Mouse (Mus musculus) intestine, embryonic 16.5 days (tissue): ENCODE data around the gene Rac2. TPM values are rescaled to one million over a fixed set of nuclear protein-coding genes. Genes with fewer than 3 reads are reported as not detected.

Experiments used
- ATAC-seq: fragments of 200-750 bp; cut with Nextera tagmentation; 2 replicates; pipeline ENCODE4 v1.8.0; 2017; ENCODE audit warnings: moderate TSS enrichment, moderate library complexity
- H3K27ac ChIP-seq: fragments of 300-500 bp; sonication (generic); 2 replicates; pipeline ENCODE4 v1.5.1; 2014; ENCODE audit warnings: mild to moderate bottlenecking, low read length
- H3K27me3 ChIP-seq: fragments of 300-500 bp; sonication (generic); replicated peaks from 2 replicates; pipeline ENCODE4 v1.6.1; 2014; ENCODE audit warnings: low read length, control low read depth, mixed read lengths; ENCODE audit not compliant: control insufficient read depth, insufficient read depth
- H3K36me3 ChIP-seq: fragments of 300-500 bp; sonication (generic); 2 replicates; pipeline ENCODE4 v1.6.1; 2014; ENCODE audit warnings: low read length, control low read depth; ENCODE audit not compliant: control insufficient read depth, insufficient read depth
- H3K4me1 ChIP-seq: fragments of 300-500 bp; sonication (generic); 2 replicates; pipeline ENCODE4 v1.6.1; 2014; ENCODE audit warnings: low read length, control low read depth, mixed read lengths; ENCODE audit not compliant: control insufficient read depth, insufficient read depth
- H3K4me2 ChIP-seq: fragments of 300-500 bp; sonication (generic); 2 replicates; pipeline ENCODE4 v1.6.1; 2014; ENCODE audit warnings: low read depth, low read length, control low read depth
- H3K4me3 ChIP-seq: fragments of 300-500 bp; sonication (generic); 2 replicates; pipeline ENCODE4 v1.5.1; 2014; ENCODE audit warnings: mild to moderate bottlenecking, low read length
- H3K9ac ChIP-seq: fragments of 300-500 bp; sonication (generic); 2 replicates; pipeline ENCODE4 v1.6.1; 2014; ENCODE audit warnings: low read depth, low read length
- H3K9me3 ChIP-seq: fragments of 300-500 bp; sonication (generic); 2 replicates; pipeline ENCODE4 v1.6.1; 2016; ENCODE audit warnings: low read length, control low read depth; ENCODE audit not compliant: control insufficient read depth
- WGBS: fragments of 180-500 bp; shearing (Covaris S2); extraction: QIAGEN DNeasy Blood & Tissue Kit; methylation state at CpG from one replicate; pipeline ENCODE4 v1.1.7; 2014; 5-methylcytosine and 5-hydroxymethylcytosine counted together
- polyA plus RNA-seq: library from polyadenylated mRNA; unstranded; fragments of >200 nt; fragmentation: Nextera tagmentation; extraction: Ambion mirVana; gene quantifications from 2 replicates; pipeline ENCODE4 v1.2.1, GENCODE M21; 2015

Gene Rac2
- polyA plus RNA-seq, 1 experiment from 2014 or later = 25.1 TPM

GRCm38 (mm10) chr15:78544041-78544440 is 28.5 kb downstream of the Rac2 start:
- no peak for ATAC-seq

GRCm38 (mm10) chr15:78542767-78543303 is 29.7 kb downstream of the Rac2 start:
- Histone ChIP-seq H3K9me3 (no peaks in the 10 kb centered on the region), H3K27ac (no peak overlapping the region), H3K27me3 (no peaks in the 10 kb centered on the region; the same call in 1 of the 2 replicates), H3K4me1 (peaks cover 7% of the 10 kb centered on the region), H3K4me3 (no peak overlapping the region), H3K36me3 (no peaks in the 10 kb centered on the region), H3K4me2 (no peak overlapping the region), H3K9ac (no peak overlapping the region)
- no peak for ATAC-seq
- WGBS = 64% methylated on average over 7 of the region's 7 CpGs

More at GRCm38 (mm10) chr15:78544041-78544440, 28.5 kb downstream of the Rac2 start:
- 74% methylated on average over 15 of the region's 15 CpGs for WGBS
- Histone ChIP-seq H3K27ac (no peak overlapping the region), H3K4me2 (no peak overlapping the region), H3K4me3 (no peak overlapping the region), H3K9me3 (no peaks in the 10 kb centered on the region), H3K9ac (no peak overlapping the region), H3K4me1 (peaks cover 15% of the 10 kb centered on the region), H3K36me3 (no peaks in the 10 kb centered on the region), H3K27me3 (no peaks in the 10 kb centered on the region; the same call in 1 of the 2 replicates)

- 0 out of 2 replicates have a peak overlapping the region, but pooled peaks have one; percentile 15 for H3K9ac ChIP-seq
- ATAC-seq = peak; percentile 45; the same call in 1 of the 2 replicates
- no peaks in the 10 kb centered on the region for H3K9me3 ChIP-seq
- H3K27ac ChIP-seq = no peak overlapping the region
- H3K36me3 ChIP-seq = no peaks in the 10 kb centered on the region
- peaks cover 7% of the 10 kb centered on the region for H3K4me1 ChIP-seq
- H3K4me3 ChIP-seq = no peak overlapping the region
- WGBS = 61% methylated on average over 3 of the region's 3 CpGs
- no peak overlapping the region for H3K4me2 ChIP-seq
- no peaks in the 10 kb centered on the region; the same call in 1 of the 2 replicates for H3K27me3 ChIP-seq
These were observed 30.4 kb downstream of the Rac2 start for GRCm38 (mm10) chr15:78542098-78542766.

DNA sequence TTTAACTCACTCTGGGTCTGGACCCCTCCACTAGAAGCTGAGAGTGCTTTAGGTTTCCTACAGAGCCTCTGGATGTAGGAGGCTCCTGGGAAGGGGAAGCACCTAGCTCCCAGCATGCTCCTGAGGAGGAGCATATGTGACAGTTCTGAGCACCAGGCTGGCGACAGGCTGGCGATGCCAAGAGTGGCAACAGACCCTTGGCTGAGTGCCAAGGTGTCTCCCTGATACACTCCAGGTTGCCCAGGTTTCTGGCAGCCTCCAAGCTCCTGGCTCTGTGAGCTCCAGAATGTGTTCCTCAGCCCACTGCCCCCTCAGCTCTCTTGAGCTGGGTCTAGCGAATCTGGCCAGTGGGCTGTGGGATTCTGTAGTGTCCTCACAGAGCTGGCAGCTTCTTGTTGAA is 31.0 kb downstream of the Rac2 start:
- Histone ChIP-seq H3K36me3 (no peaks in the 10 kb centered on the region), H3K4me2 (no peak overlapping the region), H3K4me3 (no peak overlapping the region), H3K9ac (peak overlapping the region; percentile 15; the same call in 1 of the 2 replicates), H3K27ac (no peak overlapping the region), H3K4me1 (peaks cover 7% of the 10 kb centered on the region), H3K9me3 (no peaks in the 10 kb centered on the region), H3K27me3 (no peaks in the 10 kb centered on the region; the same call in 1 of the 2 replicates)
- no peak for ATAC-seq
- WGBS = 47% methylated on average over 3 of the region's 3 CpGs

DNA sequence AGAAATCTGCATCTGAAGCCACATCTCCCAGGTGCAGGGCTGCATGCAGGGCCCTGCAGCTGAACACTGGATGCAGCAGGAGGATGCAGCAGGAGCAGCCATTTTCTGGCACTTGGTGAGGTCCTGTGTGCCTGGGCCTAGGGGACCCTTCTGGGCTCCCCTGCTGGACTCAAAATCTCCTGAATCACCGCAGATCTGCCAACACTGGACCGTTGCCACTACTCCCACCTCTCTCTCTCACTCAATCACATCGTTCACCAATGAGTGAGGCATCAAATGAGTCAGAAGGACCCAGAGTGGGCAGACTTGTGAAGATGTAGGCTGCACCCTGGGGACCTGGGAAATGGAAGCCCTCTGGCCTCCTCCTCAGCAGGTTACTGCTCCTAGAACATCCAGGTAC is 31.5 kb downstream of the Rac2 start:
- H3K36me3 ChIP-seq = no peaks in the 10 kb centered on the region
- ATAC-seq = no peak
- H3K9ac ChIP-seq = no peak overlapping the region; the same call in 1 of the 2 replicates
- 76% methylated on average over 3 of the region's 3 CpGs for WGBS
- H3K4me3 ChIP-seq = no peak overlapping the region
- H3K4me2 ChIP-seq = no peak overlapping the region
- no peak overlapping the region for H3K27ac ChIP-seq
- H3K27me3 ChIP-seq = no peaks in the 10 kb centered on the region; the same call in 1 of the 2 replicates
- H3K4me1 ChIP-seq = peaks cover 7% of the 10 kb centered on the region
- no peaks in the 10 kb centered on the region for H3K9me3 ChIP-seq

GRCm38 (mm10) chr15:78535723-78536421 is 36.7 kb downstream of the Rac2 start:
- H3K27ac ChIP-seq = no peak overlapping the region
- no peak for ATAC-seq
- no peaks in the 10 kb centered on the region for H3K9me3 ChIP-seq
- H3K4me2 ChIP-seq = no peak overlapping the region
- H3K4me3 ChIP-seq = no peak overlapping the region
- H3K4me1 ChIP-seq = peaks cover 15% of the 10 kb centered on the region
- 59% methylated on average over 10 of the region's 10 CpGs for WGBS
- H3K27me3 ChIP-seq = no peaks in the 10 kb centered on the region; the same call in 1 of the 2 replicates
- H3K36me3 ChIP-seq = no peaks in the 10 kb centered on the region
- H3K9ac ChIP-seq = peak overlapping the region; percentile 17; the same call in 1 of the 2 replicates

DNA sequence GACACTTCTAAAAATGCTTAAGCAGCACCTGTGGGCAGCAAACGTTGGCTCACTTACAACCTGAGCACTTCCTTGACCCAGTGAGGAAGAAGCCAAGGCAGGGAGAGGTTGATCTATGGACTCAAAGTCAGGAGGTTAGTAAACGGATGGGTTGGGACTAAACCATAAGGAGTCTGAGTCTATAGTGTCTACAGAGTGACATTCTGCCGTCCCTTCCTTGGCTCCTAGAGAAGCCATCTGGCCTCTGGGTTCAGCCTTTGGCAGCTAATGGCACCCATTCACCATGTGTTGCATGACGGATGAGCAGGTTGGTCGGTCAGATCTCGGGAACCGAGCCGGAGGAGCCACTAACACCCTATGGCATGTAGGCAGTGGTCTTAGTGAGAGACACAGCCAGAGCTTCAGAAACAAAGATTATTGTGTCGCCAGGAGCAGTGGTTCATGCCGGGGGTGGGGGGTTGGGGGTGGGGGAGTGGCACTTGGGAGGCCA is 39.2 kb downstream of the Rac2 start:
- H3K27me3 ChIP-seq = no peaks in the 10 kb centered on the region
- 0 out of 2 replicates have a peak overlapping the region, but pooled peaks have one; percentile 27 for H3K9ac ChIP-seq
- ATAC-seq = peak; percentile 10; the same call in 1 of the 2 replicates
- H3K4me2 ChIP-seq = no peak overlapping the region
- no peaks in the 10 kb centered on the region for H3K36me3 ChIP-seq
- no peak overlapping the region for H3K4me3 ChIP-seq
- H3K27ac ChIP-seq = peak overlapping the region; percentile 45
- no peaks in the 10 kb centered on the region for H3K9me3 ChIP-seq
- H3K4me1 ChIP-seq = peaks cover 22% of the 10 kb centered on the region
- WGBS = 70% methylated on average over 10 of the region's 10 CpGs

DNA sequence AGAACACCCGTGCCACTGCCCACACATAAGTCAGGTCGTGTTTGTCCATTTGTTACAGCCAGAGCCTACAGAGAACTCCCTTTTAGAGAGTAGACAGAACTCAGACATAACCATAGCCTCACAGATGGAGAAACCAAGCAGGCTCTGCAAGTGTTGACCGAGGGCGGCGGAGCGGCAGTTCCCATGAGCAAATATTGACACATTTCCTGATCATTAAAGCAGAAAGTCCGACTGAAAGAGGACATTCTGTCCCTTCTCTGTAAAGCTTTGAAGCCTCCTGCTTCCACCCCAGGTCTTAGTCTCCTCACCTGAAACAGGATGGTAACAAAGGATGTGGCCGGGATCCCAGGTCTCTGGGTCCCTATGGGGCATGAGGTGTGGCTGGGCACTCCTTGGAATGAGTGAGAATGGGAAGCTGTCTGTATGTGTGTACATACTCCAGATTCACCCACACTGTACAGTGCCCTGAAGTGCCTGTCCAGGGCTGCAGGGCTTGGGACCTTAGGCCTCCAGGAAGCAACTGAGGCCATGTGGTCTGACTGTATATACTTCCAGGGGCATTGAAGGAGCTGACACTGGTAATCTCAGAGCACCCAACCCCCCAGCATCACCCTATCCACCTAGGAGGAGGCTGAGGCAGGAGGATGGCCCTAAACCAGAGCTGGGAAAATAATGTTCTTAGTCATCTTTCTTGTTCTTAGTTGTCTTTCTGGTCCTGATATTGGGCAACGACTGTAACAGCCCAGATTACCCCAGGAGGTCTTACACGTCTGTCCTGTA is 39.8 kb downstream of the Rac2 start:
- Histone ChIP-seq H3K4me1 (peaks cover 23% of the 10 kb centered on the region), H3K27me3 (no peaks in the 10 kb centered on the region), H3K4me2 (0 out of 2 replicates have a peak overlapping the region, but pooled peaks have one; percentile 0), H3K9me3 (no peaks in the 10 kb centered on the region), H3K36me3 (no peaks in the 10 kb centered on the region), H3K4me3 (no peak overlapping the region), H3K9ac (peak overlapping the region; percentile 48), H3K27ac (peak overlapping the region; percentile 45)
- WGBS = 53% methylated on average over 10 of the region's 10 CpGs
- peak; percentile 41 for ATAC-seq
